Mouse (Mus musculus): ENCODE measurements at regions not wholly inside any gene's neighbourhood (a gene's known extent, or its start where the extent isn't known, plus 50 kb on each side); places are given as distances from the start of the nearest gene placed in this dataset.

DNA sequence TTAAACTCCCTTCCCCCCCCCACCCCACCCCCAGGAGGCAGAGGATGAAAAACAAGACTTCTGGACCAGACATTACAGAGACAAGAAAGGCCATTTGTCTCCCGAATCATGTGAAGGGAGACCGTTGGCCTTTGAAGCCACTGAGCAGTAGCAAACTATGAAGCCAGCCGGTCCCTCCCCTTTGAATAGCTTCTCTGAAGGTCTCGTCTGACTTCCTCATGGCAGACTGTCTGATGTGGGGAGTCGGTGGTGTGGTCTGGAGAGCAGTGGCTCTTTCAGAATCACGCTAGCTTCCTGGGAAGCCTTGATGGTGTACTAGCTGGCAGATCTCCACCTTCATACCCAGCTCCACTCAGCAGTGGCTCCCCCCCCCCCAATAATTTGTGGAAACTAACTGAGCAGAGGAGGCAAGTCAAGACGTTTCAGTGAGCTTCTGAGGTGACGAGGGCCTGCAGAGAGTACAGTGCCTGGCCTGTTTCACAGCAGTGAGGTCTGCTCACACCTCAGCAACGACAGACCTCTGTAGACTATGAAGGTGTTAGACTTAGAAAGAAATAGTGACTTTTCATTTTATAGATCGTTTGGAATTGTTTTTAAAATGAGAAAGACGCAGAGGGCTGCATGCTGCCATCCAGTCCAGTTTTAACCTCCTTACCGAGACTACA, 116.9 kb upstream of the Rnaseh2b start:
- WGBS = 52% methylated on average over 12 of the region's 12 CpGs
- no peak overlapping the region for H3K9ac ChIP-seq (replicated peaks; ENCODE audit: low read depth)
- no peak for TF ChIP-seq EP300 (IDR thresholded peaks at IDR 0.05)
- TF ChIP-seq CTCF (IDR thresholded peaks at IDR 0.05) = no peak
- no peaks in the 10 kb centered on the region for H3K9me3 ChIP-seq (ENCODE audit: low read length)
- no peaks in the 10 kb centered on the region; the same call in 1 of the 2 replicates for H3K4me1 ChIP-seq (ENCODE audit: insufficient read depth, low read depth, low read length)
- no peaks in the 10 kb centered on the region for H3K27me3 ChIP-seq (replicated peaks; ENCODE audit: insufficient read depth, low read length)
- no peaks in the 10 kb centered on the region for H3K36me3 ChIP-seq (ENCODE audit: insufficient read depth, low read length)
- H3K4me3 ChIP-seq (ENCODE audit: low read depth, low read length) = no peak overlapping the region
- H3K4me2 ChIP-seq (replicated peaks; ENCODE audit: low read depth, low read length) = no peak overlapping the region
- H3K27ac ChIP-seq (ENCODE audit: low read length) = no peak overlapping the region
- ATAC-seq (0 out of 2 replicates have a peak, but pooled peaks have one; percentile 12), DNase-seq (ENCODE audit: low spot score) (no peak)

GRCm38 (mm10) chr14:62177509-62177908, 114.9 kb upstream of the Rnaseh2b start:
- Histone ChIP-seq H3K36me3 (ENCODE audit: insufficient read depth, low read length) (no peaks in the 10 kb centered on the region), H3K4me1 (ENCODE audit: insufficient read depth, low read depth, low read length) (no peaks in the 10 kb centered on the region; the same call in 1 of the 2 replicates), H3K9ac (replicated peaks; ENCODE audit: low read depth) (no peak overlapping the region), H3K4me2 (replicated peaks; ENCODE audit: low read depth, low read length) (no peak overlapping the region), H3K27ac (ENCODE audit: low read length) (no peak overlapping the region), H3K4me3 (ENCODE audit: low read depth, low read length) (no peak overlapping the region), H3K9me3 (ENCODE audit: low read length) (no peaks in the 10 kb centered on the region), H3K27me3 (replicated peaks; ENCODE audit: insufficient read depth, low read length) (no peaks in the 10 kb centered on the region)
- 73% methylated on average over 5 of the region's 5 CpGs for WGBS
- TF ChIP-seq EP300 (IDR thresholded peaks at IDR 0.05) (0 out of 2 replicates have a peak, but pooled peaks have one; percentile 6), CTCF (IDR thresholded peaks at IDR 0.05) (no peak)
- ATAC-seq = peak; percentile 72
- peak; percentile 36 for DNase-seq (ENCODE audit: low spot score)

GRCm38 (mm10) chr14:62187360-62187759, 105.0 kb upstream of the Rnaseh2b start:
- ATAC-seq (no peak), DNase-seq (ENCODE audit: low spot score) (no peak)
- H3K4me1 ChIP-seq (ENCODE audit: insufficient read depth, low read depth, low read length) = no peaks in the 10 kb centered on the region
- H3K9me3 ChIP-seq (ENCODE audit: low read length) = no peaks in the 10 kb centered on the region
- no peak overlapping the region for H3K9ac ChIP-seq (replicated peaks; ENCODE audit: low read depth)
- H3K27ac ChIP-seq (ENCODE audit: low read length) = no peak overlapping the region
- H3K36me3 ChIP-seq (ENCODE audit: insufficient read depth, low read length) = no peaks in the 10 kb centered on the region
- no peak overlapping the region for H3K4me2 ChIP-seq (replicated peaks; ENCODE audit: low read depth, low read length)
- TF ChIP-seq CTCF (IDR thresholded peaks at IDR 0.05) (no peak), EP300 (IDR thresholded peaks at IDR 0.05) (no peak)
- H3K4me3 ChIP-seq (ENCODE audit: low read depth, low read length) = no peak overlapping the region
- no peaks in the 10 kb centered on the region for H3K27me3 ChIP-seq (replicated peaks; ENCODE audit: insufficient read depth, low read length)
- WGBS = 54% methylated on average over 11 of the region's 11 CpGs

DNA sequence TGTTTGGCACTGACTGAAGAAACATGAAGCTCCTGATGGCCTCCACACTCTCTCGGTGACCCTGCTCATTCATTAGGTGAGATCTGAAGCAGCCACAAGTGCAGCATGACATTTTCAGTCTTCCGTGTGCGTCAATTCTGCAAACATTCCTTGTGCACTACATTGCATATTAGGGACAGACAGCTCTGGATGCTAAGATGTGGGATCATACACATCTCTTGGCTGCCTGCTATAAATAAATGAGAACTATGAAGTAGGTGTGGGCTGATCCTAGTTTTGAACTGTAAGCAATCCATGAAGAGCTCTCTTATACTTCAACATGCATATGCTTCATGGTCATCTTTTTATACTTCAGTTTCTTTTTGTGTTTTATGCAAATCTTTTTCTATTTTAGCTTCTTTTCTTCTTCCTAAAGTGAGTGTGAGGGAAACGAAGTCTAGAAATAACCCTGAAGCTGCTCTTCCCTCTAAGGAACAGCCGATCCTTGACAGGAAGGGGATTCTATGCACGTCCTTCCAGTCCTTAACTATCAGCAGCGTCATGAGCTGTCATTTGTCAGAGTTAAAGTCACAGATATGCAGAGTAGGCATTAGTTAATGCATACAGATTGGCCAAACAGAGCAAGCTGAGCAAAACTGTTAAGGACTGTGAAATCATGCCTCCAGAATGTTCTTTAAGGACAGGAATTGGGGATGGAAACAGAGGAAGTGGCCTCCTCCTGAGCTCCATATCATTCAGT, 104.1 kb upstream of the Rnaseh2b start:
- Histone ChIP-seq H3K4me2 (replicated peaks; ENCODE audit: low read depth, low read length) (no peak overlapping the region), H3K27me3 (replicated peaks; ENCODE audit: insufficient read depth, low read length) (no peaks in the 10 kb centered on the region), H3K27ac (ENCODE audit: low read length) (no peak overlapping the region), H3K9me3 (ENCODE audit: low read length) (no peaks in the 10 kb centered on the region), H3K9ac (replicated peaks; ENCODE audit: low read depth) (no peak overlapping the region), H3K4me3 (ENCODE audit: low read depth, low read length) (no peak overlapping the region), H3K36me3 (ENCODE audit: insufficient read depth, low read length) (no peaks in the 10 kb centered on the region), H3K4me1 (ENCODE audit: insufficient read depth, low read depth, low read length) (no peaks in the 10 kb centered on the region)
- ATAC-seq (peak; percentile 61), DNase-seq (ENCODE audit: low spot score) (peak; percentile 28)
- 34% methylated on average over 7 of the region's 7 CpGs for WGBS
- no peak for TF ChIP-seq EP300 (IDR thresholded peaks at IDR 0.05)
- TF ChIP-seq CTCF (IDR thresholded peaks at IDR 0.05) = no peak

DNA sequence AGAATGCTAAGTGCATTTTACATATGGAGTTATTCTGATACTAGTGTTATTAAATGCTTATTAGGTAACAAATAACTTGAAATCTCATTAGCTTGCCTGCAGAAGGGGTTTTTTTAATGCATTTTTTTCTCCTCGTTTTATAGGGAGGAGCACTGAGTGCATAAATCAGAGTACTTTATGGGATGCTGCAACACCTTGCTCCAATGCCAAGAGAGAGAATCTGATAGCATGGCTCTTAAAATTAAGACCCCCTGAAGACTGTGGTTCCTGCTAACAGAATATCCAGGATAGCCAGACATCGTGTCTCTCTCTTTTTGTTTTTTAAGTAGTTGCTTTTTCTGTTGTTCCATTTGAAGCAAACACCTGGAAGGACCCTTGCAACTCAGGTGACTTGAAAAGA, 100.8 kb upstream of the Rnaseh2b start:
- Histone ChIP-seq H3K36me3 (ENCODE audit: insufficient read depth, low read length) (no peaks in the 10 kb centered on the region), H3K4me2 (replicated peaks; ENCODE audit: low read depth, low read length) (no peak overlapping the region), H3K27me3 (replicated peaks; ENCODE audit: insufficient read depth, low read length) (no peaks in the 10 kb centered on the region), H3K4me1 (ENCODE audit: insufficient read depth, low read depth, low read length) (no peaks in the 10 kb centered on the region), H3K9ac (replicated peaks; ENCODE audit: low read depth) (no peak overlapping the region), H3K4me3 (ENCODE audit: low read depth, low read length) (no peak overlapping the region), H3K27ac (ENCODE audit: low read length) (no peak overlapping the region), H3K9me3 (ENCODE audit: low read length) (no peaks in the 10 kb centered on the region)
- no peak for TF ChIP-seq EP300 (IDR thresholded peaks at IDR 0.05)
- TF ChIP-seq CTCF (IDR thresholded peaks at IDR 0.05) = no peak
- 77% methylated on average over 2 of the region's 2 CpGs for WGBS
- ATAC-seq (no peak), DNase-seq (ENCODE audit: low spot score) (no peak)

DNA sequence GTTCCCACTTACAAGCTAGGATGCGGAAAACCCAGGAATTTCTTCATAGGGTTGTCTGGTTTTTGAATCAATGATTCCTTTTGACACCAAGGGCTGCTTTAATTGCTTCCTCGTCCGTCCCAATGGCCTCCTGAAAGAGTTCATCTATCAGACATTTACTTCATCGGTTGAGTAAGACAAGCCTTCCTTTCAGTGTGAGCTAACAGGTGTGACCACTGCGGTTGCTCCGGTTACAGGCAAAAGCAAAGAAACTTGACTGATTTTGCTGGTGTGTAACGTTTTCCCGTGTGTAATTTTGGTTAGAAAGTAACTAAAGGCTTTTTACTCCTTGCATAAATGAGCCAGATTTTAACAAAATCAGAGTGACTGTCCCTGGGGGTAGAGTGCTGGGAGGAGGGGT, 99.6 kb upstream of the Rnaseh2b start:
- DNase-seq (ENCODE audit: low spot score) = no peak
- no peaks in the 10 kb centered on the region for H3K27me3 ChIP-seq (replicated peaks; ENCODE audit: insufficient read depth, low read length)
- no peak for TF ChIP-seq EP300 (IDR thresholded peaks at IDR 0.05)
- TF ChIP-seq CTCF (IDR thresholded peaks at IDR 0.05) = no peak

More for the DNA sequence above, 99.6 kb upstream of the Rnaseh2b start:
- Histone ChIP-seq H3K27ac (ENCODE audit: low read length) (no peak overlapping the region), H3K4me3 (ENCODE audit: low read depth, low read length) (no peak overlapping the region), H3K4me1 (ENCODE audit: insufficient read depth, low read depth, low read length) (no peaks in the 10 kb centered on the region), H3K36me3 (ENCODE audit: insufficient read depth, low read length) (no peaks in the 10 kb centered on the region), H3K4me2 (replicated peaks; ENCODE audit: low read depth, low read length) (no peak overlapping the region), H3K9me3 (ENCODE audit: low read length) (no peaks in the 10 kb centered on the region), H3K9ac (replicated peaks; ENCODE audit: low read depth) (no peak overlapping the region)
- no peak for ATAC-seq
- WGBS = 58% methylated on average over 8 of the region's 8 CpGs
